Mouse (Mus musculus) inflammation-experienced regulatory T-cells, adult 6 months (primary cell): ENCODE measurements around the gene Mgat5. TPM values are rescaled to one million over a fixed set of nuclear protein-coding genes. Genes with fewer than 3 reads are reported as not detected.

Source experiments
- ATAC-seq: one replicate; pipeline ENCODE4 v1.8.0; 2017
- polyA plus RNA-seq, 3 experiments: library from polyadenylated mRNA; unstranded; fragments of 100-300 nt; shearing (Covaris generic); gene quantifications; one replicate each; pipeline ENCODE4 v1.2.1; 2017

The Mgat5 gene
- polyA plus RNA-seq, 3 experiments from 2014 or later: 11.6 to 20.6 (median 16.8) TPM

GRCm38 (mm10) chr1:127262170-127262837 is 57.5 kb downstream of the Mgat5 start:
- no peak for ATAC-seq

- no peak for ATAC-seq
Observed at GRCm38 (mm10) chr1:127267985-127268384, 63.2 kb downstream of the Mgat5 start.

GRCm38 (mm10) chr1:127269343-127269742 is 64.5 kb downstream of the Mgat5 start:
- ATAC-seq: no peak

DNA sequence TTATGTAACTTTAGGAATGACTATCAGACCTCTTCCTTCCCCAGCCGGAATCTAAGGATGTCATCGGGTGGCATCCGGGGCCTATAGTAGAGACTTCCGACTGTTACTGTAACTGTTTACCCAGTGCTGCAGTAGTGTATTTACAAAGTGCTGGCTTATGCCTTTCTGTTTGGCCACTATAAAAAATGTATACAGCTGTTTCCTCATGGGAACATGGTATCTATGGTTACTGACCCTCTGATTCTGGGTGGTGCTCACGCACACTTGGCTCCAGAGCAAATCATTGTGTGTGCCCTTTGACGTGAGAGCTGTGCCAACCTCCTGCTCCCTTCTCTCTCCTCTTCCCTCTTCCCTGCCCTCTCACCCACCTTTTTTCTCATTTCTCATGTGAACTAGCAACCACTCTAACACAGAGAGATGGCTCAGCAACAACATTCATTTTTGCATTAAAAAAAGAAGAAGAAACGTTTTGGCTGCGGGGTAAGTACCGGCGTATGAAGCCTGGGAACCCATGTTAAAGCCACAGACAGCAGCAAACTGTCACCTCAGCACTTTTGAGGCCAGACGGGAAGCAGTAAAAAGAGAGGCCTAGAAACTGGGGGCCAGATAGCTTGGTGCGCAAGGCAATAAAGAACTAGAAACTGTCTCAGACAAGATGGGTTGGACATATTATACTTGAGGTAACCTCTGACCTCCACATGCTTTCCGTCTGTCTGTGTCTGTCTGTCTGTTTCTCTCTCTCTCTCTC is 65.6 kb downstream of the Mgat5 start:
- ATAC-seq: peak; percentile 89

DNA sequence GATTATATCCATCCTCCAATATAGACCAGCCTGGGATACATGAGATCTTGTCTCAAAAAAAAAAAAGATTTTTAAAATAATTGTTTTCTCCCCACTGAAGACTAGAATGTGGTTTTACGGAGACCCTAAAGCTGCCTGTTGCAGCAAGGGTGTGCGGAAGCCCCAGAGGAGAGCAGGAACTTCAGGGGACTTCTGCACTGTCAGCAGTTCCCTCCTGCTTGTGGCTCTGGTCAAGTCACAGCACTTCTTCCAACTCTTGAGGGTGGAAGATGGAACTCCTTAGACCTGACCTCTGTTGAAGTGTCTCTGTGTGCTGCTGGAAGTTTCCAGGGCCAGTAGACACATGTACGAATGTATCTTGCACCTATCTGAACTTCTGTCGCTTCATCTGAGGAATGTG is 66.3 kb downstream of the Mgat5 start:
- ATAC-seq: no peak

- ATAC-seq: no peak
Observed at GRCm38 (mm10) chr1:127273363-127273762, 68.5 kb downstream of the Mgat5 start.

DNA sequence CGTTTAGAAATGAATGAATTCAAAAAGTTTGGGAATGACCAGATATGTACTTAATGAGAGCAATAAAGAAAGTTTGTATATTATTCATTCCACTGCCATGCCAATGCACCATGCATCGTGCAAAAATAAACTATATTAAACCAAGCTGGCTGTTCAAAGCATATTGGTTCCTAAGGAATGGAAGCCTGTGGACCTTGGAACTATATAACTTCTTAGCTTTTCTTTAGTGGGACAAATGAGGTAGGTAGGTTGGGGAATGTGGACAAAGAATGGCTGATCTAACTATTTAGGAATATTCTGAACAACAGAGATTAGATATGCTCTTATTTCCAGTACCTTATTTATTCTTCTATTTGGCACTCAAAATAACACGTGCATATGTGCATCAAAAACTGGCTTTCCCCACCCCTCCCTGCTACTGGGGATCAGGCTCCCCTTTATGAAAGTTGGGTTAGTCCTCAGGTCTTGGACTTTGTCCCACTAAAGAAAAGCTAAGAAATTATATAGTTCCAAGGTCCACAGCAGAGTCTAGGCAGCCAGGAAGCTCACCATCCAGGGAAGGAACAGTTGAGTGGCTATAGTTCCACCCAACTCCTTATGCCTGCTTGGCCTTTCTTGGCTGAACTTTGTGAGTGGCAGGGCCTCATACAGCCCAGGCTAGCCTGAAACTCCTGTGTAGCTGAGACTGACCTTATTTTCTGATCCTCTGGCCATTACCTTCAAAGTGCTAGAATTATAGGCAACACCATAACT is 70.9 kb downstream of the Mgat5 start:
- no peak for ATAC-seq

DNA sequence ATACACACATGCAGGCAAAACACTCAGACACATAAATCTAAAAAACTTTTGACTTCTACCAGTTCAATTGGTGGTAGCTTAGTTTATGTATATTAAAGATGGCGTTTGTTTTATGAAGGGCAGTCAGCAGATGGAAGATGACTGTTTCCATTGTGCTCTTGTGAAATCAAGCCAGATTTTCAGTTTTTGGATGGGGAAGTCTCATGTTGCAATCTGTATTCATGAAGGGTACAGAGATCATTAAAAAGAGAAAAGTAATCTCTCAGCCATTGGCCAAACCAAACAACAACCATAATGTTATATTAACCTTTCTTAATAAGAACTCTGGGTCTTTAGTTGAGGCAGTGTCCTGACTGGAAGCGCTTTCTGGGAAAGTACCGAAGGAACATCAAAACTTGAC is 73.3 kb downstream of the Mgat5 start:
- no peak for ATAC-seq

DNA sequence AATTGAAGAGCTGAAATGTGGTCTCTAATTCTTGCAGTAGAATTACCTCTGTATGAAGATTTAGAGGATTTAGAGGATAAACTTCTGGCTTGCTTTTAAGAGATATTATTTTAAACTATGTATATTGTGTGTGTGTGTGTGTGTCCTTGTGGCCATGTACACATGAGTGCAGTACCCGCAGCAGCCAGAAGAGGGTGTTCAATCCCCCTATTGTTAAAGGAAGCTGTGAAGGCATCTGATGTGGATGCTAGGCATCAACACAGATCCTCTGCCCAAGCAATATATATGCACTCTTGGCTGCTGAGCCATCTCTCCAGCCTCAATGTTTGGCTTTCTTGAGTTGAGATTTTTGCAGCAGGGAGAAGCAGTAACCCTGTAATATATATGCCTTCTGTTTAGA is 75.4 kb downstream of the Mgat5 start:
- no peak for ATAC-seq

GRCm38 (mm10) chr1:127284975-127285374 is 80.2 kb downstream of the Mgat5 start:
- ATAC-seq: no peak

- ATAC-seq: no peak
Observed at GRCm38 (mm10) chr1:127287505-127287904, 82.7 kb downstream of the Mgat5 start.

DNA sequence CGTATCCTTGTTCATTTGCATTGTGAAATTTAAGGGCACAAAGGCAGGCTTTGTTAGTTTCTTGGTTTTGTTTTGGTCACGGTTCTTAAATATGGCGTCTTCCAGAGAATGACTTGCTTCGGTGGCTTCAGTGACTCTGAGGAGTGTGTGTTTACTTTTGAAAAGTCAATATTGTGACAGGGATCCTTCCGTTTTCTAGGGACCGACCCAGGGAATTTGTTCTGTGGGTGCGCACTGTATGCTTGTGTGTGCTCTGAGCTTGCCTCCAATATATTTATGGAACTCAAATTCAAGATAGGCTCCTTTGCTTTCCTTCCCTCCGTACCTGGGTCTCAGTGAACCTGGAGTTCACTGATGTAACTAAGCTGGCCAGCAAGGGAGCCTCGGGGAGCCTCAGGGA is 86.1 kb downstream of the Mgat5 start:
- ATAC-seq: no peak

DNA sequence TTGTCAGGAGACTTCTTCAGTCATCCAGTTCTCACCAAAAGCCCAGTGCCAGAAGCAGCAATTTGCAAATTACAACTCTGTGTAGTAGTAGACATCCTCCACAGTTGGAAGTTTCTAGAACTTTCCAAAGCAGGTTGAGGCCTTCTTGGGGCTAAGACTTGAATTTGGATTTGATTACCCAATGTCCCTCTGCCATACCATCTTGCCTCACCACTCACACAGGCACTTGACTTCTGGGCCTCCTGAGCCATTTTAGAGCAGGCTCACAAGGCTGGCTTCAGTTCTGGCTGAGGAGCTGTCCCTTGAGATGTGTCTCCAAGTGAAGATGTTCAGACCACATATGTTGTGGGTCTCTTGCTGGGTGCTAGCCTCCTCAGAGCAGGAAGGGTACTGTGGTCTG is 86.9 kb downstream of the Mgat5 start:
- no peak for ATAC-seq

DNA sequence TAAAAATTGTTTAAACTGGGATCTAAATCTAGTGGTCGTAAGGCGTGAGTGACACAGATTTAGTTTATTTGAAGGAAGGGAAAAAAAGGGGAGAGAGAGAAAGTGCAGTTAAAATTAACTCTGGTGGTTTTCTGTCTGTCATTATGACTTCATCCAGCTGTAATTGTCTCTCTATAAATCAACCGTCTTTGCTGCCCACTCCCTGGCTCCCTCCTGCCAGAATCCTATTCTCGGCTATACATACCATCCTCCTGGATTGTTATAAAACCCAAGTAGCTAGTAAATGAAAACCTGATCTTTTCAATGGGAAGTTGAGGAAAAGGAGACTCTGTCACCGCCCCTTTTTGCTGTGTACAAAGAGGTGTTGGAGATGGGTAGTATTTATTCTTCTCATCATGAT is 88.5 kb downstream of the Mgat5 start:
- no peak for ATAC-seq

DNA sequence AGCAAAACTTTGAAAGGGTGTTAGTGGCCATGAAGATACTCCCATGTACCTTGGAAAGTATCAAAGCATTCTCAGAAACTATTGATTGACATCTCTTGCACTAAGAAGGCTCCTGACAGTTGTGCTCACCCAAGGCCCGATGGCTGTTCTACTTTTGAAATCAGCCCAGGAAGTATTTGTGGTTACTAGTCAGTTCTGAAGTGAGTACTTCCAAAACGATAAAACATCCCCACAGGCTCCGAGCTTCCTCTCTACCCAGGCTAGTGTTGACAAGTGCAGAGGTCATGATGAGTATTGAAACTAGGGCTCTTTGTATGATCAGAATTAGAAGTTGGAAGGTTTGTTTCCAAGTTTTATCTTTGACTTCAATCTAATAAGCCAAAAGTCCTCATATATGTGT is 92.0 kb downstream of the Mgat5 start:
- peak; percentile 96 for ATAC-seq

GRCm38 (mm10) chr1:127299774-127300173 is 95.0 kb downstream of the Mgat5 start:
- no peak for ATAC-seq

GRCm38 (mm10) chr1:127301038-127301437 is 96.2 kb downstream of the Mgat5 start:
- no peak for ATAC-seq

GRCm38 (mm10) chr1:127302620-127303019 is 97.8 kb downstream of the Mgat5 start:
- ATAC-seq: no peak

DNA sequence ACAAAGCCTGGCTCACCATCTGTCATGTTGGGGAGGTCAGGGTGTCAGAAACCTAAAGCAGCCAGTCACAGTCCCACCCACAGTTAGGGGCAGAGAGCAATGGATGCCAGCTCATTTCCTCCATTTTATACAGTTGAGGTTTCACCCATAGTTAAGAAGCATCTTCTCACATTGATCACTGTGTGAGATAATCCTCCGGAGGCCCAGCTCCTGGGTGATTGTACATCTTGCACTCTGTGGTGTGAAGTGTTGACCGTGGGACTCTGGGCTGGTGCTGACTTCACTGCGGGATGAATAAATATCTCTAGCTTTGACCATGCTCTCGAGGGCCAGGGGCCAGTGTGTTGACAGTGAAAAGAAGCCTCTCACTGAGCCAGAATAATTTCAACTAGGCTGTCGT is 99.0 kb downstream of the Mgat5 start:
- ATAC-seq: no peak

GRCm38 (mm10) chr1:127304281-127304680 is 99.5 kb downstream of the Mgat5 start:
- peak; percentile 46 for ATAC-seq

DNA sequence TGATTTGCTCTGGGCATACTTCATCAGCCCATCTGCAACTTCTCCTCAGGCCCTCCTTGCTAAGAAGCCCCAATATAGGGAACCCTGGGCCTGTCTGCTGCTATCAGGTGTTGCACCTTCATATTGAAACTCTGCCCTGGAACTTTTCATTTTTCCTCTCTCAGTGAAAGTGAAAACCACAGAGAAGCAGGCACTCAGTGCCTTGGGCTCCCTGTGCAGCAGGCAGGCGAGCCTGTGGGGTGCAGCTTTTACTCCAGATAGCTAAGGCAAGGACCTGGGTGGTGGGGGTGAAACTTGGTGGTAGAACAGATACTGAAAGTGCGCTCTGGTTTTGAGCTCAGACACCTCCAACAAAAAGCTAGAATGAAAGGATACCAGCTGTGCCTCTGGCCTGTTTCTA is 100.8 kb downstream of the Mgat5 start:
- peak; percentile 46 for ATAC-seq

GRCm38 (mm10) chr1:127306024-127306771 is 101.4 kb downstream of the Mgat5 start:
- ATAC-seq: peak; percentile 51

GRCm38 (mm10) chr1:127307361-127307760 is 102.5 kb downstream of the Mgat5 start:
- no peak for ATAC-seq
